Comparison of ENCODE assay signal across 17 mouse cellular contexts in the genomic region with DNA sequence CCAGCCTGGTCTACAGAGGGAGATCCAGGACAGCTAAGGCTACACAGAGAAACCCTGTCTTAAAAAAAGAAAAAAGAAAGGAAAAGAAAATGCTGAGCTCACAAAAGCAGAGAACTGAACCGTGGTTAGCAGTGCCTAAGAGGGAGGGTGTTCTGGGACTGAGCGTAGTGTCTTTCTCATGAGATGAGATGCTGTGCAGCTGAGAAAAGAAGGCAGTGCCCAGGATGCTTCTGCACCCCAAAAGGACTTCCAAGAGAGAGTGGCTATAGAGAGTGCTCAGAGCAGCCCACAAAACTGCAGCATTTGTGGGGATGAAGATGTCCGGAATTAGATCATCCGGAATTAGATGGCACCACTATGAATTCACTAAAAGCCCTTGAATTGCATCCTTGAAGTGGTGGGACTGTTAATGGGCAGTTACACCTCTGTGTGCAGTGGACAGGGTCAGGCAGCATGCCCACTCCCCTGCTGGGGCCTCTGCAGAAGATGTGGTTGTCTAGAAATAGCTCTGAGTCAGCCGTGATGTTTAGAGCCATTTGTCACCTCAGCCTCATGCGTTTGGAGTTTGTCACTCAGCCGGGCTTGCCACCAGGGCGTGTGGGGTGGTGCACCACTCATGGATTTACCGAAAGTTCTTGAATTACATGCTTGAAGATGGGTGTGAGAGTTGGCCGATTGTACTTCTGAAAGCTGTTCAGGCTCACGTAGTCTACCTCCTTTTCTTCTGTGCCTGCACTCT. TPM values are rescaled to one million over a fixed set of nuclear protein-coding genes. Genes with fewer than 3 reads are reported as not detected.
A peak's percentile ranks its signal among the peaks of the same experiment; 100 is the strongest.
DNase-seq lines count a peak whose midpoint lies in the region; ATAC-seq lines count a peak whose summit lies in the region.
"Had no signal": no experiment of that assay in that cellular context is flagged by ENCODE, and none has a peak within 500 bp of the region (broad histone marks: within the 10 kb centered on the region; RNA-seq: fewer than 3 reads in every experiment).

No protein-coding gene starts in this region.

- no peaks in the 10 kb centered on the region for H3K9me3 ChIP-seq in limb, embryonic 15.5 days
- H3K9me3 ChIP-seq: hindbrain, embryonic 12.5 days; neural tube, embryonic 12.5 days had no signal

- peak; percentile 49 to 63 for DNase-seq in frontal cortex, adult 2 months (ENCODE audit: extremely low spot score in 1 of 2, low spot score in 1 of 2)
- no peak for DNase-seq in frontal cortex, postnatal 10 days (ENCODE audit: low spot score in 2 of 2)
- DNase-seq in left cerebral cortex, postnatal 36 days (ENCODE audit: low spot score in 2 of 2) = peak; percentile 45 to 53
- no peak for DNase-seq in left cerebral cortex, adult 11 months (ENCODE audit: low spot score)
- peak; percentile 41 for DNase-seq in NIH3T3 (ENCODE audit: low read depth)
- DNase-seq in kidney, postnatal 10 days = no peak
- DNase-seq in cerebellum, adult 8-10 months = no peak
- DNase-seq: adrenal gland, postnatal 25 days; cerebellum, adult 2 months; forebrain, postnatal 0 days; layer of hippocampus, postnatal 36 days had no signal

- H3K27me3 ChIP-seq in limb, embryonic 15.5 days = no peaks in the 10 kb centered on the region
- H3K27me3 ChIP-seq: hindbrain, embryonic 12.5 days; neural tube, embryonic 12.5 days had no signal

- no peak overlapping the region for H3K9ac ChIP-seq in limb, embryonic 15.5 days
- H3K9ac ChIP-seq: forebrain, postnatal 0 days; hindbrain, embryonic 12.5 days; liver, embryonic 14.5 days; neural tube, embryonic 12.5 days had no signal

- no peaks in the 10 kb centered on the region for H3K36me3 ChIP-seq in limb, embryonic 15.5 days
- H3K36me3 ChIP-seq: neural tube, embryonic 12.5 days had no signal

- H3K27ac ChIP-seq in limb, embryonic 15.5 days = no peak overlapping the region
- H3K27ac ChIP-seq: hindbrain, embryonic 12.5 days; kidney, postnatal 0 days; liver, embryonic 14.5 days; midbrain, embryonic 10.5 days; neural tube, embryonic 12.5 days had no signal

- WGBS in limb, embryonic 15.5 days = 63% methylated on average over 11 of the region's 11 CpGs

- H3K4me2 ChIP-seq in limb, embryonic 15.5 days = no peak overlapping the region
- H3K4me2 ChIP-seq: hindbrain, embryonic 12.5 days; neural tube, embryonic 12.5 days had no signal

- intact Hi-C loops in left cerebral cortex, postnatal 36 days (cut with DNase I) = no loop called here

- ATAC-seq in limb, embryonic 15.5 days (ENCODE audit: insufficient number of reproducible peaks, low FRiP score, low TSS enrichment, low read depth) = 0 out of 2 replicates have a peak, but pooled peaks have one; percentile 49
- ATAC-seq: forebrain, postnatal 0 days had no signal

- peaks cover 14% of the 10 kb centered on the region for H3K4me1 ChIP-seq in limb, embryonic 15.5 days

- no peak overlapping the region for H3K4me3 ChIP-seq in limb, embryonic 15.5 days
- H3K4me3 ChIP-seq: hindbrain, embryonic 12.5 days; midbrain, embryonic 10.5 days; neural tube, embryonic 12.5 days had no signal

RNA-seq across cellular contexts. Expression of gene Lrrfip1, which starts 23.8 kb away (rescaled TPM):
- polyA plus RNA-seq in frontal cortex, adult 2 months (2012; rRNA removed) = 76.0 and 85.8 TPM in 2 replicates
- total RNA-seq in left cerebral cortex, postnatal 36 days (2021) = 10 to 100 TPM; 56.6 to 78.7 TPM
- polyA plus RNA-seq in limb, embryonic 15.5 days (2015; fragmentation: Nextera tagmentation; extraction: Ambion mirVana) = 56.8 and 72.0 TPM in 2 replicates

RNA-seq across cellular contexts. Expression of gene Rab17, which starts 52.9 kb away (rescaled TPM):
- 0.06 and 0.21 TPM in 2 replicates for polyA plus RNA-seq in frontal cortex, adult 2 months (2012; rRNA removed)
- total RNA-seq in left cerebral cortex, postnatal 36 days (2021) = not detected
- 2.4 and 2.5 TPM in 2 replicates for polyA plus RNA-seq in limb, embryonic 15.5 days (2015; fragmentation: Nextera tagmentation; extraction: Ambion mirVana)
- total RNA-seq: adrenal gland, postnatal 25 days; layer of hippocampus, postnatal 36 days had no signal
- polyA plus RNA-seq: cerebellum, adult 2 months; forebrain, postnatal 0 days; midbrain, embryonic 10.5 days; neural tube, embryonic 12.5 days had no signal

Comparison
In these comparisons a context has a peak if more than half of its experiments do, and no peak if none do; other contexts are left out.
1. DNase-seq: peak in frontal cortex, adult 2 months (2 of 2), left cerebral cortex, postnatal 36 days (2 of 2) and NIH3T3 (single experiment); none in frontal cortex, postnatal 10 days (0 of 2), left cerebral cortex, adult 11 months (single experiment), kidney, postnatal 10 days (single experiment) and cerebellum, adult 8-10 months (single experiment).